In the genomic region with DNA sequence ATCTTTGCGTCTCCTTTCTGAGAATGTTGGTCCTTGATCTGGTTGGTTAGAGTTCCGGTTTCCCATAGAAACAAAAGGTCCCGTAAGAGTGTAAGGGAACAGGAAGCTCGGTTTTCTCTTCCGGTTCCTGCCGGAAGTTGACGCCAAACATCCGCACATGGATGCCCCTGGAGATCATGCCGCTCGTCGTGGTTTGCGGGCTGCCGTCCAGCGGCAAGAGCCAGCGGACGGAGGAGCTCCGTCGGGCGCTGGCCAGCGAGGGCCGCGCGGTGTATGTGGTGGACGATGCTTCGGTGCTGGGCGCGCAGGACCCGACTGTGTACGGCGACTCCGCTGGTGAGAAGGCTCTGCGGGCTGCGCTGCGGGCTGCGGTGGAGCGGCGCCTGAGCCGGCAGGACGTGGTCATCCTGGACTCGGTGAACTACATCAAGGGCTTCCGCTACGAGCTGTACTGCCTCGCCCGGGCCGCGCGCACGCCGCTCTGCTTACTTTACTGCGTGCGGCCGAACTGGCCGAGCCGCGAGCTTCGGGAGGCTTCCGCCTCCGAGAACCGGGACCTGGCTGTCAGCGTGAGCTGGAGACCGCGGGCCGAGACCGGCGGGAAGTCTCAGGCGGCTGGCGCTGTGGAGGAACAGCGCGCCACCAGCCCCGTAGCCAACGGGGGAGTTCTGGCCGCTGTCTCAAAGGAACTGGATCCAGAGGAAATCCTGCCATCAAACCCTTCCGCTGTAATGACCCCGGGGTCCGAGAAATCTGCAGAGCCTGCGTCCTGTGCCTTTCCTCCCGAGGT, we compare ENCODE assay signal across 8 mouse cellular contexts. TPM values are rescaled to one million over a fixed set of nuclear protein-coding genes. Genes with fewer than 3 reads are reported as not detected.
DNase-seq lines count a peak whose midpoint lies in the region; ATAC-seq and TF ChIP-seq lines count a peak whose summit lies in the region.

A gene (plus strand): TSS at position 71 of the 790 bp plus-strand sequence.

- H3K27me3 ChIP-seq in CH12.LX (replicated peaks), result no peaks in the 10 kb centered on the region
- no peaks in the 10 kb centered on the region for H3K27me3 ChIP-seq in forebrain, embryonic 12.5 days
- H3K27me3 ChIP-seq in heart, postnatal 0 days (ENCODE audit: control insufficient read depth, insufficient read depth, low read length), result no peaks in the 10 kb centered on the region
- H3K27me3 ChIP-seq in liver, embryonic 16.5 days (ENCODE audit: control insufficient read depth, insufficient read depth, low read depth, low read length), result no peaks in the 10 kb centered on the region
- no peaks in the 10 kb centered on the region for H3K27me3 ChIP-seq in neural tube, embryonic 13.5 days
- H3K27me3 ChIP-seq in testis, adult 2 months (ENCODE audit: control insufficient read depth, insufficient read depth, low read length), result no peaks in the 10 kb centered on the region

- peaks cover 0 to 14% of the 10 kb centered on the region in 2 experiments for H3K36me3 ChIP-seq in CH12.LX (replicated peaks in 1 of 2; ENCODE audit: control insufficient read depth in 1 of 2, insufficient read depth in 1 of 2, low read length in 1 of 2)
- peaks cover 10% of the 10 kb centered on the region; the same call in 1 of the 2 replicates for H3K36me3 ChIP-seq in forebrain, embryonic 12.5 days (replicated peaks)
- H3K36me3 ChIP-seq in heart, postnatal 0 days (replicated peaks; ENCODE audit: control insufficient read depth, insufficient read depth, low read length), result peaks cover 8% of the 10 kb centered on the region; the same call in 1 of the 2 replicates
- no peaks in the 10 kb centered on the region for H3K36me3 ChIP-seq in liver, embryonic 16.5 days (ENCODE audit: control insufficient read depth, insufficient read depth)
- peaks cover 3% of the 10 kb centered on the region; the same call in 1 of the 2 replicates for H3K36me3 ChIP-seq in neural tube, embryonic 13.5 days
- no peaks in the 10 kb centered on the region for H3K36me3 ChIP-seq in testis, adult 2 months (ENCODE audit: control insufficient read depth, insufficient read depth, low read length)

- ATAC-seq in forebrain, embryonic 12.5 days (ENCODE audit: low FRiP score), result peak; percentile 90
- peak; percentile 89 for ATAC-seq in heart, postnatal 0 days (ENCODE audit: insufficient read depth, low read depth)
- peak; percentile 83 for ATAC-seq in liver, embryonic 16.5 days (ENCODE audit: low read depth)
- peak; percentile 91 for ATAC-seq in neural tube, embryonic 13.5 days (ENCODE audit: low read depth)

- peaks cover 25% of the 10 kb centered on the region for H3K79me2 ChIP-seq in CH12.LX (replicated peaks; ENCODE audit: control insufficient read depth, extremely low read depth, insufficient read depth, poor library complexity, severe bottlenecking)

- no peak for TF ChIP-seq EP300 in CH12.LX (IDR thresholded peaks at IDR 0.05; ENCODE audit: low read length)
- peak; percentile 34; the same call in 1 of the 2 replicates for TF ChIP-seq EP300 in heart, postnatal 0 days (IDR thresholded peaks at IDR 0.05; ENCODE audit: low read depth)

- peak within 1 kb of the TSS; percentile 82 for H3K4me2 ChIP-seq in CH12.LX (ENCODE audit: insufficient read depth, low read depth, poor library complexity, severe bottlenecking)
- H3K4me2 ChIP-seq in forebrain, embryonic 12.5 days, result peak within 1 kb of the TSS; percentile 97
- peak within 1 kb of the TSS; percentile 81 for H3K4me2 ChIP-seq in heart, postnatal 0 days (ENCODE audit: low read depth, low read length)
- peak within 1 kb of the TSS; percentile 94 for H3K4me2 ChIP-seq in liver, embryonic 16.5 days (ENCODE audit: low read depth, low read length)
- peak within 1 kb of the TSS; percentile 99 for H3K4me2 ChIP-seq in neural tube, embryonic 13.5 days

- peak; percentile 90 for DNase-seq in CH12.LX (ENCODE audit: extremely low read depth)
- DNase-seq in c-Kit-positive CD71-positive TER-119-negative erythroid progenitor cells, embryonic 14.5 days (ENCODE audit: low read depth), result peak; percentile 82
- DNase-seq in heart, postnatal 0 days (ENCODE audit: low spot score), result peak; percentile 89
- DNase-seq in kidney, postnatal 4 days, result peak; percentile 84 to 90

- no peak for TF ChIP-seq RAD21 in CH12.LX (IDR thresholded peaks at IDR 0.05; ENCODE audit: low read depth, low read length)

- H3K27ac ChIP-seq in CH12.LX (ENCODE audit: insufficient read depth, low read depth), result peak within 1 kb of the TSS; percentile 53
- peak within 1 kb of the TSS; percentile 83 for H3K27ac ChIP-seq in forebrain, embryonic 12.5 days
- H3K27ac ChIP-seq in heart, postnatal 0 days (ENCODE audit: low read depth), result peak within 1 kb of the TSS; percentile 92
- peak within 1 kb of the TSS; percentile 83 for H3K27ac ChIP-seq in liver, embryonic 16.5 days (ENCODE audit: low read length)
- peak within 1 kb of the TSS; percentile 88 for H3K27ac ChIP-seq in neural tube, embryonic 13.5 days (replicated peaks)
- H3K27ac ChIP-seq in testis, adult 2 months (ENCODE audit: control insufficient read depth, insufficient read depth, low read depth, low read length), result peak within 1 kb of the TSS; percentile 82

- TF ChIP-seq CTCF in CH12.LX (conservative IDR thresholded peaks at IDR 0.05 in 1 of 2, IDR thresholded peaks at IDR 0.05 in 1 of 2; ENCODE audit: low read depth in 2 of 2, low read length in 2 of 2), result no peak
- TF ChIP-seq CTCF in heart, postnatal 0 days (IDR thresholded peaks at IDR 0.05; ENCODE audit: low read depth), result no peak
- no peak for TF ChIP-seq CTCF in testis, adult 2 months (IDR thresholded peaks at IDR 0.05; ENCODE audit: control insufficient read depth, insufficient read depth, insufficient replicate concordance, low read depth, low read length)

- peak within 1 kb of the TSS; percentile 87 to 98 (median 97) for H3K4me3 ChIP-seq in CH12.LX (replicated peaks in 1 of 3; ENCODE audit: low read depth in 2 of 3, low read length in 2 of 3, poor library complexity in 1 of 3)
- peak within 1 kb of the TSS; percentile 93 for H3K4me3 ChIP-seq in forebrain, embryonic 12.5 days (replicated peaks)
- H3K4me3 ChIP-seq in heart, postnatal 0 days (ENCODE audit: low read depth, low read length), result peak within 1 kb of the TSS; percentile 85
- H3K4me3 ChIP-seq in liver, embryonic 16.5 days (ENCODE audit: low read depth, low read length), result peak within 1 kb of the TSS; percentile 97
- H3K4me3 ChIP-seq in neural tube, embryonic 13.5 days, result peak within 1 kb of the TSS; percentile 95
- H3K4me3 ChIP-seq in testis, adult 2 months (ENCODE audit: control insufficient read depth, low read depth, low read length), result peak within 1 kb of the TSS; percentile 90

- dilution Hi-C loops in CH12.LX (cut with MboI; ENCODE audit: extremely low pct_ligation_motif_present, extremely low pct_unique_long_range_greater_than_20kb, low sequenced_read_pairs), result no loop called here

- under 1% methylated on average over 77 of the region's 77 CpGs for WGBS in forebrain, embryonic 12.5 days
- under 1% methylated on average over 77 of the region's 77 CpGs for WGBS in heart, postnatal 0 days
- WGBS in liver, embryonic 16.5 days (ENCODE audit: insufficient replicate concordance), result under 1% methylated on average over 77 of the region's 77 CpGs
- WGBS in neural tube, embryonic 13.5 days, result under 1% methylated on average over 77 of the region's 77 CpGs

- in situ Hi-C loops in CH12.LX (cut with MboI; ENCODE audit: low pct_ligation_motif_present, low pct_unique_long_range_greater_than_20kb, low sequenced_read_pairs), result no loop called here

- peaks cover 0 to 19% of the 10 kb centered on the region in 2 experiments; a peak in 2 of 4 replicates for H3K4me1 ChIP-seq in CH12.LX (ENCODE audit: control insufficient read depth in 1 of 2, insufficient read depth in 2 of 2)
- H3K4me1 ChIP-seq in forebrain, embryonic 12.5 days, result peaks cover 27% of the 10 kb centered on the region
- H3K4me1 ChIP-seq in heart, postnatal 0 days (ENCODE audit: control insufficient read depth, insufficient read depth), result peaks cover 19% of the 10 kb centered on the region
- peaks cover 11% of the 10 kb centered on the region for H3K4me1 ChIP-seq in liver, embryonic 16.5 days (ENCODE audit: control insufficient read depth, low read depth, low read length)
- peaks cover 43% of the 10 kb centered on the region for H3K4me1 ChIP-seq in neural tube, embryonic 13.5 days (replicated peaks)
- peaks cover 5% of the 10 kb centered on the region for H3K4me1 ChIP-seq in testis, adult 2 months (ENCODE audit: control insufficient read depth, insufficient read depth, low read length)

- peak; percentile 93 for TF ChIP-seq POLR2A in CH12.LX (IDR thresholded peaks at IDR 0.05; ENCODE audit: low read depth, low read length)
- TF ChIP-seq POLR2A in testis, adult 2 months (IDR thresholded peaks at IDR 0.05; ENCODE audit: control insufficient read depth, low read depth, low read length), result peak; percentile 75

- H3K9me3 ChIP-seq in CH12.LX (replicated peaks; ENCODE audit: low read length), result no peaks in the 10 kb centered on the region
- no peaks in the 10 kb centered on the region for H3K9me3 ChIP-seq in forebrain, embryonic 12.5 days
- no peaks in the 10 kb centered on the region for H3K9me3 ChIP-seq in heart, postnatal 0 days (replicated peaks; ENCODE audit: control insufficient read depth, low read length)
- no peaks in the 10 kb centered on the region for H3K9me3 ChIP-seq in liver, embryonic 16.5 days (replicated peaks; ENCODE audit: control insufficient read depth, low read length)
- H3K9me3 ChIP-seq in neural tube, embryonic 13.5 days, result no peaks in the 10 kb centered on the region

- H3K9ac ChIP-seq in CH12.LX (ENCODE audit: insufficient read depth, low read depth), result peak within 1 kb of the TSS; percentile 68
- H3K9ac ChIP-seq in forebrain, embryonic 12.5 days, result peak within 1 kb of the TSS; percentile 84
- H3K9ac ChIP-seq in heart, postnatal 0 days (replicated peaks; ENCODE audit: low read depth, low read length), result peak within 1 kb of the TSS; percentile 77
- peak within 1 kb of the TSS; percentile 81 for H3K9ac ChIP-seq in liver, embryonic 16.5 days (ENCODE audit: low read depth, low read length)
- peak within 1 kb of the TSS; percentile 87 for H3K9ac ChIP-seq in neural tube, embryonic 13.5 days

TF ChIP-seq in CH12.LX, 34 proteins besides CTCF, POLR2A, EP300 and RAD21 (continues in another document):
- TF ChIP-seq GABPA (IDR thresholded peaks at IDR 0.05; ENCODE audit: insufficient replicate concordance, low read depth, low read length), result no peak; the same call in 1 of the 2 replicates
- peak; percentile 47; the same call in 1 of the 2 replicates for TF ChIP-seq ZMIZ1 (IDR thresholded peaks at IDR 0.05; ENCODE audit: low read depth, low read length)

RNA-seq across cellular contexts. Expression of the gene that starts here (rescaled TPM):
- total RNA-seq in CH12.LX (2012; rRNA removed), result 36.1 and 48.4 TPM in 2 replicates
- total RNA-seq in CH12.LX (2014; rRNA removed), result 51.4 and 66.0 TPM in 2 replicates
- 73.8 and 81.3 TPM in 2 replicates for polyA plus RNA-seq in CH12.LX (2012; ENCODE audit: insufficient read length, low read depth)
- 40.6 and 42.0 TPM in 2 replicates for polyA plus RNA-seq in forebrain, embryonic 12.5 days (2016; fragmentation: Nextera tagmentation; extraction: Ambion mirVana)
- total RNA-seq in heart, postnatal 0 days (2014; rRNA removed; ENCODE audit: low replicate concordance), result 22.6 and 32.9 TPM in 2 replicates
- 19.2 and 22.6 TPM in 2 replicates for polyA plus RNA-seq in heart, postnatal 0 days (2015; fragmentation: Nextera tagmentation; extraction: Ambion mirVana)
- polyA plus RNA-seq in liver, embryonic 16.5 days (2015; fragmentation: Nextera tagmentation; extraction: Ambion mirVana), result 29.0 and 31.2 TPM in 2 replicates
- 30.7 and 31.6 TPM in 2 replicates for polyA plus RNA-seq in neural tube, embryonic 13.5 days (2015; fragmentation: Nextera tagmentation; extraction: Ambion mirVana)
- 17.7 and 19.7 TPM in 2 replicates for polyA plus RNA-seq in testis, adult 2 months (2012; rRNA removed)

Comparison
In these comparisons a context has a peak if more than half of its experiments do, and no peak if none do; other contexts are left out.
1. Peak in every context shown above with its lines: DNase-seq, ATAC-seq, H3K4me3 ChIP-seq and H3K27ac ChIP-seq.